In the genomic region with DNA sequence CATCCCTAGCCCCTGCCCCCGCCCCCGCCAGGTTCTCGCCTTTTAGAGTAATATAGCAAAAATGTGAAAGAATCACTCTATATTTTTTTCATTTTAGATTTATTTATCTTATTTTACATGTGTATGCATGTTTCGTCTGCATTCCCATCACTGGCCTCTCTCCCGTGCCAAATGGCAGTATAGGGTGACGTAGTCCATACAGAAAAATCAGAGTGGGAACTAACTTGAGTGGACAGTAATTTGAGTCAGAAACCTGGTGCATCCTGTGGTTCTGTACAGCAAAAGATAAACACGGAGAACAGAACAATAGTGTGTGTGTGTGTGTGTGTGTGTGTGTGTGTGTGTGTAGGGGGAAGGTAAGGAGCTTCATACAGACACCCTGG, we compare ENCODE assay signal across 8 mouse cellular contexts. TPM values are rescaled to one million over a fixed set of nuclear protein-coding genes. Genes with fewer than 3 reads are reported as not detected.
DNase-seq lines count a peak whose midpoint lies in the region; ATAC-seq and TF ChIP-seq lines count a peak whose summit lies in the region.
"Not testable (repeated sequence)": the region's sequence is repeated elsewhere in the genome, so short reads cannot be mapped to it uniquely, and the experiment has no call there.

No protein-coding gene starts in this region.

- TF ChIP-seq CTCF in intestine, postnatal 0 days (IDR thresholded peaks at IDR 0.05; ENCODE audit: low read depth); midbrain, postnatal 0 days (IDR thresholded peaks at IDR 0.05): not testable (repeated sequence)

- not testable (repeated sequence) for H3K4me1 ChIP-seq in embryonic facial prominence, embryonic 11.5 days (ENCODE audit: control insufficient read depth, insufficient read depth, low read length); hindbrain, embryonic 10.5 days (replicated peaks); intestine, postnatal 0 days (replicated peaks; ENCODE audit: control insufficient read depth, insufficient read depth, low read length); limb, embryonic 14.5 days (ENCODE audit: control insufficient read depth, insufficient read depth, low read length); lung, embryonic 15.5 days; midbrain, postnatal 0 days (ENCODE audit: insufficient read depth, low read length); stomach, embryonic 16.5 days (ENCODE audit: control insufficient read depth, insufficient read depth, low read length)
- H3K4me1 ChIP-seq in forebrain, embryonic 16.5 days (replicated peaks; ENCODE audit: control insufficient read depth, insufficient read depth, low read length), result peaks cover 11% of the 10 kb centered on the region; the same call in 1 of the 2 replicates

- not testable (repeated sequence) for H3K27me3 ChIP-seq in embryonic facial prominence, embryonic 11.5 days (ENCODE audit: control insufficient read depth, insufficient read depth, low read length); forebrain, embryonic 16.5 days (replicated peaks; ENCODE audit: control insufficient read depth, insufficient read depth, low read length); hindbrain, embryonic 10.5 days (ENCODE audit: insufficient read depth, poor library complexity, severe bottlenecking); intestine, postnatal 0 days (replicated peaks; ENCODE audit: control insufficient read depth, insufficient read depth, low read length); limb, embryonic 14.5 days (ENCODE audit: control insufficient read depth, insufficient read depth, low read length); lung, embryonic 15.5 days; midbrain, postnatal 0 days (ENCODE audit: insufficient read depth, low read length); stomach, embryonic 16.5 days (ENCODE audit: control insufficient read depth, insufficient read depth, low read length)

- not testable (repeated sequence) for ATAC-seq in embryonic facial prominence, embryonic 11.5 days (replicated peaks; ENCODE audit: insufficient number of reproducible peaks, low FRiP score, low TSS enrichment, low read depth); intestine, postnatal 0 days; limb, embryonic 14.5 days (ENCODE audit: low FRiP score, low read depth); lung, embryonic 15.5 days (ENCODE audit: borderline replicate concordance, extremely low read depth, low FRiP score, low TSS enrichment)
- peak; percentile 21 for ATAC-seq in forebrain, embryonic 16.5 days
- ATAC-seq in midbrain, postnatal 0 days (ENCODE audit: low FRiP score), result peak; percentile 69
- ATAC-seq in stomach, embryonic 16.5 days (ENCODE audit: insufficient read depth, low FRiP score), result peak; percentile 29; the same call in 1 of the 2 replicates

- not testable (repeated sequence) for DNase-seq in embryonic facial prominence, embryonic 11.5 days (ENCODE audit: low spot score); hindbrain, embryonic 10.5 days (ENCODE audit: low spot score); limb, embryonic 14.5 days (ENCODE audit: low spot score)
- peak; percentile 3 for DNase-seq in midbrain, postnatal 0 days (ENCODE audit: low spot score)

- peak overlapping the region; percentile 78 for H3K4me2 ChIP-seq in embryonic facial prominence, embryonic 11.5 days (ENCODE audit: low read depth, low read length)
- peak overlapping the region; percentile 44 for H3K4me2 ChIP-seq in forebrain, embryonic 16.5 days (ENCODE audit: low read length)
- peak overlapping the region; percentile 62 for H3K4me2 ChIP-seq in intestine, postnatal 0 days (replicated peaks; ENCODE audit: low read depth)
- H3K4me2 ChIP-seq in limb, embryonic 14.5 days (replicated peaks; ENCODE audit: low read depth, low read length, severe bottlenecking), result peak overlapping the region; percentile 79
- H3K4me2 ChIP-seq in lung, embryonic 15.5 days, result peak overlapping the region; percentile 75
- peak overlapping the region; percentile 44 for H3K4me2 ChIP-seq in midbrain, postnatal 0 days (ENCODE audit: low read depth, low read length, poor library complexity, severe bottlenecking)
- peak overlapping the region; percentile 62 for H3K4me2 ChIP-seq in stomach, embryonic 16.5 days (ENCODE audit: low read depth, low read length)

- TF ChIP-seq POLR2A in limb, embryonic 14.5 days (IDR thresholded peaks at IDR 0.05; ENCODE audit: borderline replicate concordance, extremely low read depth, insufficient read depth, insufficient read length), result not testable (repeated sequence)

- H3K27ac ChIP-seq in embryonic facial prominence, embryonic 11.5 days (replicated peaks; ENCODE audit: low read depth, low read length); hindbrain, embryonic 10.5 days; limb, embryonic 14.5 days (replicated peaks; ENCODE audit: low read depth, low read length); lung, embryonic 15.5 days; stomach, embryonic 16.5 days (ENCODE audit: low read length): not testable (repeated sequence)
- peak overlapping the region; percentile 94 for H3K27ac ChIP-seq in forebrain, embryonic 16.5 days (ENCODE audit: low read length)
- peak overlapping the region; percentile 71; the same call in 1 of the 2 replicates for H3K27ac ChIP-seq in intestine, postnatal 0 days (ENCODE audit: low read depth, low read length)
- peak overlapping the region; percentile 100 for H3K27ac ChIP-seq in midbrain, postnatal 0 days (ENCODE audit: low read depth, low read length)

- H3K9me3 ChIP-seq in embryonic facial prominence, embryonic 11.5 days (replicated peaks; ENCODE audit: control insufficient read depth, low read length); forebrain, embryonic 16.5 days (ENCODE audit: control insufficient read depth, low read length); hindbrain, embryonic 10.5 days; intestine, postnatal 0 days (ENCODE audit: control insufficient read depth); limb, embryonic 14.5 days (ENCODE audit: control insufficient read depth, low read length); lung, embryonic 15.5 days; midbrain, postnatal 0 days (ENCODE audit: low read length); stomach, embryonic 16.5 days (replicated peaks; ENCODE audit: control insufficient read depth, low read length): not testable (repeated sequence)

- H3K4me3 ChIP-seq in embryonic facial prominence, embryonic 11.5 days (ENCODE audit: low read depth, low read length), result peak overlapping the region; percentile 55
- H3K4me3 ChIP-seq in forebrain, embryonic 16.5 days (replicated peaks; ENCODE audit: low read length), result peak overlapping the region; percentile 85
- H3K4me3 ChIP-seq in hindbrain, embryonic 10.5 days, result peak overlapping the region; percentile 65
- peak overlapping the region; percentile 54 for H3K4me3 ChIP-seq in intestine, postnatal 0 days (ENCODE audit: low read depth, low read length)
- peak overlapping the region; percentile 58 for H3K4me3 ChIP-seq in limb, embryonic 14.5 days (replicated peaks; ENCODE audit: low read length)
- H3K4me3 ChIP-seq in lung, embryonic 15.5 days, result peak overlapping the region; percentile 55
- H3K4me3 ChIP-seq in midbrain, postnatal 0 days (ENCODE audit: low read depth, low read length), result peak overlapping the region; percentile 68
- H3K4me3 ChIP-seq in stomach, embryonic 16.5 days (replicated peaks; ENCODE audit: low read length), result peak overlapping the region; percentile 66

- H3K36me3 ChIP-seq in embryonic facial prominence, embryonic 11.5 days (replicated peaks; ENCODE audit: control insufficient read depth, insufficient read depth, low read depth, low read length); forebrain, embryonic 16.5 days (ENCODE audit: control insufficient read depth, insufficient read depth); hindbrain, embryonic 10.5 days; intestine, postnatal 0 days (ENCODE audit: control insufficient read depth, insufficient read depth); limb, embryonic 14.5 days (ENCODE audit: control insufficient read depth, insufficient read depth, low read length); lung, embryonic 15.5 days; midbrain, postnatal 0 days (ENCODE audit: insufficient read depth, low read length); stomach, embryonic 16.5 days (ENCODE audit: control insufficient read depth, insufficient read depth, low read length): not testable (repeated sequence)

- 39% methylated on average over 7 of the region's 7 CpGs for WGBS in embryonic facial prominence, embryonic 11.5 days
- 24% methylated on average over 7 of the region's 7 CpGs for WGBS in forebrain, embryonic 16.5 days
- WGBS in hindbrain, embryonic 10.5 days, result 39% methylated on average over 7 of the region's 7 CpGs
- WGBS in intestine, postnatal 0 days, result 34% methylated on average over 7 of the region's 7 CpGs
- 35% methylated on average over 7 of the region's 7 CpGs for WGBS in limb, embryonic 14.5 days
- WGBS in lung, embryonic 15.5 days, result 26% methylated on average over 7 of the region's 7 CpGs
- 25% methylated on average over 7 of the region's 7 CpGs for WGBS in midbrain, postnatal 0 days
- 26% methylated on average over 7 of the region's 7 CpGs for WGBS in stomach, embryonic 16.5 days

- H3K9ac ChIP-seq in embryonic facial prominence, embryonic 11.5 days (replicated peaks; ENCODE audit: low read length), result not testable (repeated sequence)
- H3K9ac ChIP-seq in forebrain, embryonic 16.5 days (replicated peaks; ENCODE audit: low read depth, low read length), result peak overlapping the region; percentile 75
- H3K9ac ChIP-seq in intestine, postnatal 0 days (ENCODE audit: low read depth, low read length), result 0 out of 2 replicates have a peak overlapping the region, but pooled peaks have one; percentile 66
- H3K9ac ChIP-seq in limb, embryonic 14.5 days (ENCODE audit: low read depth, low read length, severe bottlenecking), result peak overlapping the region; percentile 67; the same call in 1 of the 2 replicates
- peak overlapping the region; percentile 52; the same call in 1 of the 2 replicates for H3K9ac ChIP-seq in lung, embryonic 15.5 days
- peak overlapping the region; percentile 96 for H3K9ac ChIP-seq in midbrain, postnatal 0 days (replicated peaks; ENCODE audit: low read length, poor library complexity, severe bottlenecking)
- H3K9ac ChIP-seq in stomach, embryonic 16.5 days (ENCODE audit: low read length), result peak overlapping the region; percentile 80

RNA-seq across cellular contexts. Expression of a gene that starts 0.2 kb away (rescaled TPM):
- polyA plus RNA-seq in embryonic facial prominence, embryonic 11.5 days (2014; fragmentation: Nextera tagmentation; extraction: Ambion mirVana), result 22.3 and 24.0 TPM in 2 replicates
- polyA plus RNA-seq in forebrain, embryonic 16.5 days (2015; fragmentation: Nextera tagmentation; extraction: Ambion mirVana), result 235 and 271 TPM in 2 replicates
- 11.0 and 29.3 TPM in 2 replicates for polyA plus RNA-seq in hindbrain, embryonic 10.5 days (2016; fragmentation: Nextera tagmentation; extraction: Ambion mirVana)
- polyA plus RNA-seq in intestine, postnatal 0 days (2015; fragmentation: Nextera tagmentation; extraction: Ambion mirVana), result 108 and 114 TPM in 2 replicates
- polyA plus RNA-seq in limb, embryonic 14.5 days (2012; rRNA removed), result 27.4 and 30.2 TPM in 2 replicates
- polyA plus RNA-seq in limb, embryonic 14.5 days (2014; fragmentation: Nextera tagmentation; extraction: Ambion mirVana), result 27.7 and 33.8 TPM in 2 replicates
- 68.5 and 73.7 TPM in 2 replicates for polyA plus RNA-seq in lung, embryonic 15.5 days (2015; fragmentation: Nextera tagmentation; extraction: Ambion mirVana)
- 272 and 340 TPM in 2 replicates for total RNA-seq in midbrain, postnatal 0 days (2014; rRNA removed)
- polyA plus RNA-seq in midbrain, postnatal 0 days (2015; fragmentation: Nextera tagmentation; extraction: Ambion mirVana), result 503 and 514 TPM in 2 replicates
- 32.7 and 38.8 TPM in 2 replicates for polyA plus RNA-seq in stomach, embryonic 16.5 days (2015; fragmentation: Nextera tagmentation; extraction: Ambion mirVana)
